Mouse (Mus musculus) C2C12 (cell line): Measurements from ENCODE around the gene Fut8. TPM values are rescaled to one million over a fixed set of nuclear protein-coding genes. Genes with fewer than 3 reads are reported as not detected.

Experiments
- H3K27me3 ChIP-seq: one replicate; pipeline ENCODE4 v1.6.1; 2011; ENCODE audit not compliant: control insufficient read depth, insufficient read depth, insufficient read length
- H3K36me3 ChIP-seq: one replicate; pipeline ENCODE4 v1.6.1; 2011; ENCODE audit not compliant: control insufficient read depth, insufficient read depth
- H3K4me3 ChIP-seq: one replicate; pipeline ENCODE4 v1.5.1; 2011; ENCODE audit warnings: mild to moderate bottlenecking, control low read depth; ENCODE audit not compliant: poor library complexity, insufficient read depth, severe bottlenecking
- H3K79me2 ChIP-seq: one replicate; pipeline ENCODE4 v1.6.1; 2011; ENCODE audit not compliant: control insufficient read depth, insufficient read depth
- H3K79me3 ChIP-seq: one replicate; pipeline ENCODE4 v1.6.1; 2011; ENCODE audit warnings: low read depth, control low read depth
- H3ac ChIP-seq: one replicate; pipeline ENCODE3; 2011; ENCODE audit warnings: low read depth; ENCODE audit not compliant: control insufficient read depth, insufficient read length
- CEBPB ChIP-seq: IDR thresholded peaks from one replicate; pipeline ENCODE4 v1.6.1; 2011; ENCODE audit warnings: low read depth, mild to moderate bottlenecking, control low read depth, moderate library complexity
- CTCF ChIP-seq: IDR thresholded peaks from one replicate; pipeline ENCODE4 v1.5.1; 2011; ENCODE audit not compliant: control insufficient read depth, insufficient read depth, insufficient read length
- FOSL1 ChIP-seq: IDR thresholded peaks from one replicate; pipeline ENCODE4 v1.8.0; 2011; ENCODE audit warnings: mild to moderate bottlenecking, low read length; ENCODE audit not compliant: poor library complexity, insufficient read depth, severe bottlenecking
- MAX ChIP-seq: IDR thresholded peaks from one replicate; pipeline ENCODE4 v1.6.1; 2011; ENCODE audit warnings: mild to moderate bottlenecking, control low read depth
- MYOD1 ChIP-seq: IDR thresholded peaks from one replicate; pipeline ENCODE4 v1.6.1; 2011; ENCODE audit warnings: low read depth; ENCODE audit not compliant: control insufficient read depth, insufficient read length
- MYOG ChIP-seq: IDR thresholded peaks from one replicate; pipeline ENCODE4 v1.6.1; 2011; ENCODE audit not compliant: control insufficient read depth, insufficient read length; ENCODE audit errors: extremely low read depth
- USF1 ChIP-seq: IDR thresholded peaks from one replicate; pipeline ENCODE4 v1.6.1; 2011; ENCODE audit warnings: low read depth, mild to moderate bottlenecking, control low read depth, moderate library complexity
- long read RNA-seq, 2 experiments: library from polyadenylated mRNA; unstranded; transcript quantifications; one replicate each; pipeline ENCODE4 v2.0.0; 2019 to 2020
- polyA plus RNA-seq: library from polyadenylated mRNA; unstranded; fragments of >200 nt; fragmentation: generic; extraction: Trizol; gene quantifications from one replicate; pipeline ENCODE4 v1.2.1, GENCODE M21; 2012; ENCODE audit warnings: missing spikeins

Fut8 gene
- 12.6 TPM for polyA plus RNA-seq
- long read RNA-seq, experiment 1, partial matches to known transcripts: 5 of 21 reads
- long read RNA-seq, experiment 1, other reads (novel, unspliced or antisense): 9 of 21 reads
- long read RNA-seq, experiment 2, transcript Fut8-201 (12 exons, 3,358 nt): major isoform, 64 of 113 reads
- long read RNA-seq, experiment 2, transcript Fut8-202 (12 exons, 2,765 nt): minor isoform, 11 of 113 reads
- long read RNA-seq, experiment 2, partial matches to known transcripts: 9 of 113 reads
- long read RNA-seq, experiment 2, other reads (novel, unspliced or antisense): 29 of 113 reads

DNA sequence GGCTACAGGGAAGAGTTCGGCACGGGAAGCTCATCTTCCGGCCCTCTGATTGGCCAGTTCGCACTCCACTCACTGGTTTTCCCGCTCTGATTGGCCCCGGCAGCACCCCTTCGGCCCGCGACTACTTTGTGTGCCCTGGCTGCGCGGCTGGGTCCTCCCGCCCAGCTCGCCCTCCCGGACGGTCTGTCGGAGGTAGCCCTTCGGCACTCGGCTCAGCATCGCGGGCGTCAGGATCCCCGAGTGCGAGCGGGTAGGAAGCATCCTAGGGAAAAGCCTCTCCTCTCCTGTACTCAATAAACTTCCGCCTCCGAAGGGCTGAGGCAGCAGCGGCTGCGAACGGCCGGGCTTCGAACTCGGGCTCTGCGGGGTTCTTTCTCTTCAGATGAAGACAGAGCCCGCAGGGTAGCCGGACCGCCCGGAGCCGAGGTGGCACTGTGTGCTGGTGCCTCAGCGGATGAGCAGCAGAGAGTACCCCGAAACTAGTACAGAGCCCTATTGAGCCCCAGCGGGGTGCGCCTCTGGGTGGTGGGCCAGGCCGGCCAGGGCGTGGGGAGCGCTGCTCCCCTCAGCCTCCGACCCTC lies at the start of gene Fut8:
Gene Fut8 (plus strand): TSS at position 176 of the 581 bp plus-strand sequence.
- no peak for TF ChIP-seq MAX
- no peak for TF ChIP-seq CTCF
- no peak for TF ChIP-seq MYOG
- no peak for TF ChIP-seq MYOD1
- no peak for TF ChIP-seq CEBPB
- TF ChIP-seq USF1: no peak
- TF ChIP-seq FOSL1: no peak
- Histone ChIP-seq H3K36me3 (no peaks in the 10 kb centered on the region), H3K79me2 (peaks cover 42% of the 10 kb centered on the region)

DNA sequence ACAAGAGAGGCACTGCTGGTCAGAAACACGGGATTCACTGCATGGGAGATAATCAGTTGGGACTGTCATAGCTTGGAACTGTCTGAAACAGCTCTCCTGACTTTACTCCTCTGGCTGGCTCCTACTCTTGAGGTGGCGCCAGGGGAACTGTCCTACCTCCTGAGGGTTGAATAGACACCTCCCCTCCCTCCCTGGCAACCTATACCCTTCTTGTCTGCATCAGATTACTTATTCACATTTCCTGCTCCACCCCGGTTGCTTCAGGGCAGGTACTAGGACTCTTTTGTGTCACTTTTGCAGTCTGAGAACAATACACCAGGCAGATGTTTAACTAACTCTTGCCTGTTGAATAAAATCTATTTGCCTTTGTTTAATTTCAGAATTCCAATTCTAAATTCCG lies 48.8 kb upstream of the Fut8 start:
- Histone ChIP-seq H3ac (no peak overlapping the region), H3K79me2 (no peaks in the 10 kb centered on the region), H3K79me3 (no peaks in the 10 kb centered on the region), H3K36me3 (no peaks in the 10 kb centered on the region), H3K4me3 (no peak overlapping the region), H3K27me3 (no peaks in the 10 kb centered on the region)
- TF ChIP-seq CEBPB (no peak), MAX (no peak), CTCF (no peak), MYOD1 (no peak), MYOG (no peak), FOSL1 (no peak), USF1 (no peak)

More for the DNA sequence above, at the start of gene Fut8:
- Histone ChIP-seq H3K27me3 (no peaks in the 10 kb centered on the region), H3ac (peak within 1 kb of the TSS; percentile 92), H3K4me3 (peak within 1 kb of the TSS; percentile 82), H3K79me3 (peaks cover 21% of the 10 kb centered on the region)

DNA sequence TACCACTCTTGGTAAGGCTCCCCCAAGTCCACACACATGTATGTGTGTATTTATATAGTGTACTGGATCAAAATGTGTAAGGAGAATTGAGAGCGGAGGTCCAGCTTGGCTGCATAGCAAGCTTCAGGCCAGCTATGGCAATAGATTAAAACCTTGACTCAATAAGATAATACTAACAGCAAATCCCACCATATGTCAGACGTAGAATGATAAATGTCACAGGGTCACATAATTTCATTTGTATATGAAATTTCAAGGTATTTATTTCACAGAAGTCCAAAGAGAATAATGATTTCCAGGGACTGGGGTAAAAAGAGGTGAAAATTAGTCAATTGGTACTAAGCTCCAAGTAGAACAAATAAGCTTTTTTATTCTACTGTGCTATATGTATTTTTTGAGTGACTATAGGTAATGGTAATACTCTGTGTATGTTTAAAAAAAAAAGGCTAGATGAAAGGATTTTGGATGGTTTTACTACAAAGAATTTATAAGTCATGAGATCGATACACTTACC lies 47.9 kb upstream of the Fut8 start:
- H3K79me3 ChIP-seq: no peaks in the 10 kb centered on the region
- H3K27me3 ChIP-seq: no peaks in the 10 kb centered on the region
- TF ChIP-seq FOSL1 (no peak), MYOD1 (no peak), USF1 (no peak), MAX (no peak), CEBPB (no peak), MYOG (no peak), CTCF (no peak)
- no peak overlapping the region for H3ac ChIP-seq
- no peaks in the 10 kb centered on the region for H3K36me3 ChIP-seq
- no peak overlapping the region for H3K4me3 ChIP-seq
- H3K79me2 ChIP-seq: no peaks in the 10 kb centered on the region

DNA sequence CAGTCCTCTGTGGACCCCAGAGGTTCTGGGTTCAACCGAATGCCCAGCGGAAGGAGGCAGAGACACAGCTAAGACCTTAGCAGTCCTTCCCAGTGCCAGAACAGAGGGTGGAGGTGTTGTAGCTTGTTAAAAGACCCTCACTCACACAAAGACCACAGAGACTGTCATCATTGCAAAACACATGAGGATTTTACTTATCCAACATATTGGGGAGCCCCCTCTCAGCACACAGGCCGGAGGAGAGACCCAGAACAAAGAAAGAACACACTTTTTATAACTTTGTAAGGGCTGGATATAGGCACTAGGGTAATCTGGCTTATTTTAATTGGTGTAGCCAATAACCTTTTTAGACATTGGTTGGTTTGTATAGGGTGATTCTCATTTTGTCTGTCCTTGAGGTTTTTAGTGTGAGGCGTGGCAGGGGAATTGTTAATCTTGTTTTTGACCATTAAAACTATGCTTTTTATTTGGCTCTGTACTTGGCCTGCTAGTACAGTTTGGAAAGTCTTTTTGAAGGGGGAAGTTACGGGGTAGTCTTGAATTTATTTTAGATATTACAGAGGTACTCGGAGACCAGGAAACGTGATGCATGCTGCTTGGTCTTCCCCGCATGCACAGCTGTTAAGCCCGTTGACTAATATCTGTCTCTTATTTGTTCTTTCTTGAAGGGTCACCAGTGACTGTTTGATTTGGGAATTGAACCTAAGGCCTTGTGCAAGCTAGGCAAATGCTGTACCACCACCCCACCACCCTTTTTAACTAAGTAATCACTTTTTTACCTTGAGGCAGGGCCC lies 46.2 kb upstream of the Fut8 start:
- no peaks in the 10 kb centered on the region for H3K36me3 ChIP-seq
- H3K27me3 ChIP-seq: no peaks in the 10 kb centered on the region
- no peak overlapping the region for H3ac ChIP-seq
- H3K79me2 ChIP-seq: no peaks in the 10 kb centered on the region
- H3K4me3 ChIP-seq: no peak overlapping the region
- no peaks in the 10 kb centered on the region for H3K79me3 ChIP-seq
- no peak for TF ChIP-seq MAX
- TF ChIP-seq MYOG: no peak
- TF ChIP-seq MYOD1: no peak
- TF ChIP-seq CEBPB: no peak
- no peak for TF ChIP-seq USF1
- TF ChIP-seq FOSL1: no peak
- TF ChIP-seq CTCF: no peak

DNA sequence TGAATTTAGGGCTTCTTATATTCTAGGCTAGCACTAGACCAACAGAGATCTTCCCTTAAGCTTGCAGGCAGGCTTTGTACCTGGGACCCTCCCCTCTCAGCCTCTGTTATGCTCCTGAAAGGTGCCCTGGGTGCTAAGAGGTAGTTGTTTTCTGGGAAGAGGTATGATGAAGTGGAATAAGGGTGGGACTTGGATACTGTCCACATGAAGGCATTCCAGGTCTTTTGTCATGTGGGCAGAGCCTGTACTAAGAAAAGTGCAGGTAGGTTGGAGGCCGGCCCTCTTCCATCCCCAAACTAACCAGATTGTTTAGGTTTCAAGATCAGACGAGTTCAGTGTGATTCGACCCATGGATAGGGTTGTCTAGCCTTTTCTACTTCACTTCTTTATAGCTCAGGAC lies 45.2 kb upstream of the Fut8 start:
- no peak overlapping the region for H3ac ChIP-seq
- H3K79me3 ChIP-seq: no peaks in the 10 kb centered on the region
- no peaks in the 10 kb centered on the region for H3K27me3 ChIP-seq
- no peaks in the 10 kb centered on the region for H3K79me2 ChIP-seq
- TF ChIP-seq CEBPB: no peak
- no peak for TF ChIP-seq MYOG
- TF ChIP-seq FOSL1: no peak
- TF ChIP-seq MYOD1: no peak
- TF ChIP-seq USF1: no peak
- no peak for TF ChIP-seq CTCF
- no peak for TF ChIP-seq MAX
- no peak overlapping the region for H3K4me3 ChIP-seq
- no peaks in the 10 kb centered on the region for H3K36me3 ChIP-seq
